Mouse (Mus musculus) lung, postnatal 36 days (tissue): ENCODE measurements around the gene Pvalb.

Experiments used
- DNase-seq: peaks from one replicate; pipeline ENCODE4 v3.0.0; 2022; ENCODE audit warnings: mixed read lengths

Gene Pvalb

GRCm38 (mm10) chr15:78157330-78157729 lies 48.9 kb downstream of the Pvalb start:
- no peak for DNase-seq

- no peak for DNase-seq
Measured at GRCm38 (mm10) chr15:78155421-78155820, 50.8 kb downstream of the Pvalb start.

DNA sequence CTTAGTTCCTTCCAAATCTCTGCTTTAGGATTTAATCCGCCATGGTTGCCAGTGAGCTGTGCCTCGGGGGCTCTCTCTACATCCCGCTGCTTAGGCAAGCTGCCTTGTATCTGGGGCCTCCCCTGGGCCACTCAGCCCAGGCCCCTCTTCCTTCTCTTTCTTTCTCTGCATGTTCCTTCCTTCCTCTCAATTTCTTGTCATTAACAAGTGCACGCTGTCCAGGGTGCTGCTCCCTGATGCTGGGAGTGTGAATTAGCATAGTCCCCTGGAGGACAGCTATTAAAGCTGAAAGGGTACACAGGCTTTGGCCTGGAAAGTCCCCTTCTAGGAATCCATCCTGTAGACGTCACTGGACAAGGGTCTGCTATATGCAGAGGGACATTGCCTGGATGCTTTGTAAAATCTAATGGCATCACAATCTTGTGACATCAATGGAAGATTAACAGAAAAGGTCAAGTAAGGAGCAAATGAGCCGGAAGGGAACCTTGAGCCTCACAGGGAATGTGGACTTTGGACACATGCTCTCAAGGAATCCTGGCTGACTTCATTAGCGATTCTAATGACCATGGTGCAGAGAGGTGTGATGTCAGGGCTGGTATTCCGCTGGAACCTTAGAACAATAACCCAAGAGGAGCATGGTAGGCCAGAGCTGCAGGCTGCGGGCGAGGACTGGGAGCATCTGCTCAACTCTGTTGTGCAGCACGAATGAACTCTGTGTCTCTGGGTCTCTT lies 53.0 kb downstream of the Pvalb start:
- DNase-seq = no peak

DNA sequence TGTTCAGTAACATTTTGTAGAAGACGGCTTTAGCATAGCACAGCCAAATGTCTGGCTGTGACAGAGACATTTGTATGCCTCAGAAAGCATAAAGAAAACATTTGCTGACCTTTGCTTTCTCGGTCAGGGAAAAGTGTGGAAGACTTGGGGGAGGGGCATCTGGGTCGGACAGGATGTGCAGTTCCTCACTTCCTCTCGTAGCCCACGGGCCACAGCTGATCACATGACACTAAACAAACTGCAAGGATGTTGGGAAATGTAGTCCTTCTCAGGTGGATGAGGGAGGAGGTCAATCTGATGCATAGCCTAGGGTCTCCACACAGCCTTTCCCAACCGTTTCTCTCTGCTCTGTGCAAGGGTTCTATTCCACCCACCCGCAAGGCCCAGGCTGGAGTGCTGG lies 57.6 kb downstream of the Pvalb start:
- DNase-seq = no peak
